Mouse (Mus musculus) liver, embryonic 14.5 days (tissue): ENCODE measurements around the gene Zmym4.

ENCODE experiments used
- CTCF ChIP-seq: IDR thresholded peaks from 2 replicates; pipeline ENCODE4 v1.5.1; 2016; ENCODE audit warnings: antibody characterized with exemption, low read depth, control low read depth
- EP300 ChIP-seq: IDR thresholded peaks from 2 replicates; pipeline ENCODE4 v1.6.1; 2016; ENCODE audit warnings: antibody characterized with exemption, low read depth

- TF ChIP-seq CTCF (no peak), EP300 (no peak)
These were observed 15.4 kb upstream of the Zmym4 start for GRCm38 (mm10) chr4:126983321-126983720.
